Mouse (Mus musculus) urinary bladder, postnatal 4 days (tissue): ENCODE data around the gene Hspbap1.

Experiments used
- DNase-seq, 2 experiments: peaks; one replicate each; pipeline ENCODE4 v3.0.0; 2021 to 2022; ENCODE audit warnings: low spot score in 2 of 2

The Hspbap1 gene

DNA sequence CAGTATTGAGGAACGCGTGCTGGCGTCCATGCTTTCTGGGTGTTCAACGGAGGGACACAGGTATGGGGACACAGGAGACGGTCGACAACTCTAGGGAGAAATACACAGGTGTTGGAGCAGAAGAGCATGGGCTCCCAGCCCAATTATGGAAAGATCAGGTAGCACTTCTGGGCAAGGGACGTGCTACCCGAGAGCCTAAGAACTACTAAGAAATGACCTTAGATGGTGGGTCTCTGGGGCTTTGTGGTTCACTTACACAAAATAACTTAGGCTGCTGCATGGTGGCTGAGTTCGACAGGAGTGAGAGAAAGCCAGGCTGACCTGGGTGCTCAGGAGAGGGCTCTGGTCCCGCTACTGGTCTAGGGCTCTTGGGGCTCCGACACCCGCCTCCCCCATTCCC, 101.7 kb downstream of the Hspbap1 start:
- no peak for DNase-seq

DNA sequence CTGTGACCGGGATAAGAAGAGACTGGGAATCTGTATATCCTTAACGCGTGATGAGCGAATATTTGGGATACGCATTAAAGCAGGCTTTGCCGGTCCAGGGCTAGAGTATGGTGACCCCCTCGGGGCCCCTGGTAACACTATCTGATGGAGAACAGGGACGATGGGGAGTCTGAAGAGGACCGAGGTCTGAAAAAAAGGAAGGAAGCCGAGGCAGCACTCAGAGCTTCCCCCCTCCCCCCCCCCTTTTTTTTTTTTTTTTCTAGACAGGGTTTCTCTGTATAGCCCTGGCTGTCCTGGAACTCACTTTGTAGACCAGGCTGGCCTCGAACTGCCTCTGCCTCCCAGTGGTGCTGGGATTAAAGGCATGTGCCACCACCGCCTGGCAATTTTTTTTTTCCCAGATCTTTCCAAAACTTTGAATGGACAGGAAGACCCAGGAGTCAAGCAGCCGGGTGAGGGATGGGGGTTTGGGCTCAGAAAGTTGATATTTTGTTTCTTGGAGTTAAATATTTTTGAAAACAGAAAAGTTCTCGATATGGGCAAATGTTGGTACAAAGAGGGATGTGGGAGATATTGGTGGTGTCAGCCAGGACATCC, 102.3 kb downstream of the Hspbap1 start:
- DNase-seq = no peak

DNA sequence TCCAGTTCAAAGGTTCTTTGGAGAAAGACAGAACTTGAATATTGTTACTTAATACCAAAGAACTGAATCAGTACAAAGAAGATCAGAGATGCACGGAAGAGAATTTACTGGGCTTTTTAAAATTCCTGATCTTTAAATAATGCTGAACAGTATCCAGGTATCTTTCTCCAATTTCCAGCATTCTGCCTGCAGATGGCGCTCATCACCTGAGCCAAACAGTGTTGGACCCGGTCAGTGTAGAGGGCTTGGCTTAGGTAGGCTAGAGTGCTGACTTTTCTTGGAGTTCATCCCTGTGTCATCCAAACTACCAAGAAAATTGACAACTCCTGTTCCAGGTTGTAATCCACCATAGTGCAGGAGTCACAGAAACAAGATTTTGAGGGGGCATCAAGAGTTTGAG, 104.2 kb downstream of the Hspbap1 start:
- DNase-seq = no peak
